Mouse (Mus musculus): ENCODE measurements around the gene Disc1.

GRCm38 (mm10) chr8:125028841-125029240 is 25.2 kb upstream of the Disc1 start:
- TF ChIP-seq CTCF (IDR thresholded peaks at IDR 0.05; ENCODE audit: low read depth): no peak
- TF ChIP-seq EP300 (IDR thresholded peaks at IDR 0.05; ENCODE audit: low read depth): no peak
